Mouse (Mus musculus) retina, embryonic 14.5 days (tissue): Measurements from ENCODE around the gene Mrpl55.

ENCODE experiments used
- DNase-seq: peaks from one replicate; pipeline ENCODE4 v3.0.0-alpha.2; 2015; ENCODE audit warnings: low spot score

Gene Mrpl55

GRCm38 (mm10) chr11:59202081-59202995 lies at the start of gene Mrpl55:
Gene Mrpl55, plus strand, starts transcription at chr11:59202486.
- DNase-seq = peak; percentile 92

GRCm38 (mm10) chr11:59154220-59154619 lies 48.1 kb upstream of the Mrpl55 start:
- no peak for DNase-seq

- DNase-seq = no peak
Measured at GRCm38 (mm10) chr11:59155900-59156299, 46.4 kb upstream of the Mrpl55 start.

- no peak for DNase-seq
Measured at GRCm38 (mm10) chr11:59159099-59159498, 43.2 kb upstream of the Mrpl55 start.

DNA sequence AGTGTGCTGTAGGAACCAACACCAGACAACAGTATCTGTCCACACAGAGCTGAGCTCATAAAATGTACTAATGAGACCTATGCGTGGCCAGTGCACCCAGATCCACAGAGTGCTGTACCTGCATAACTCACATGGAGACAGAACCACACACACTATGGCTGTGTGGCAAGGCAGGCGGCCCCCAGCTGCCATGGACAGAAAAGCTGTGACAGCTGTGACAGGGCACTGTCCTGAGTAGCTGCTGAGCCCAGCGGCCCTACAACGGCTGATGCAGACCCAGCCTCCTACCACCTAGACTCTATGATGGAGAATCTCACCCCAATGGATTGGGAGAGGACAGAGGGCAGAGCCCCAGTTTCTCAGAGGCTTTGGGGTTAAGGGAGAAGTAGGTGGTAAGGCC lies 42.7 kb upstream of the Mrpl55 start:
- no peak for DNase-seq

GRCm38 (mm10) chr11:59161398-59161797 lies 40.9 kb upstream of the Mrpl55 start:
- DNase-seq = peak; percentile 13

DNA sequence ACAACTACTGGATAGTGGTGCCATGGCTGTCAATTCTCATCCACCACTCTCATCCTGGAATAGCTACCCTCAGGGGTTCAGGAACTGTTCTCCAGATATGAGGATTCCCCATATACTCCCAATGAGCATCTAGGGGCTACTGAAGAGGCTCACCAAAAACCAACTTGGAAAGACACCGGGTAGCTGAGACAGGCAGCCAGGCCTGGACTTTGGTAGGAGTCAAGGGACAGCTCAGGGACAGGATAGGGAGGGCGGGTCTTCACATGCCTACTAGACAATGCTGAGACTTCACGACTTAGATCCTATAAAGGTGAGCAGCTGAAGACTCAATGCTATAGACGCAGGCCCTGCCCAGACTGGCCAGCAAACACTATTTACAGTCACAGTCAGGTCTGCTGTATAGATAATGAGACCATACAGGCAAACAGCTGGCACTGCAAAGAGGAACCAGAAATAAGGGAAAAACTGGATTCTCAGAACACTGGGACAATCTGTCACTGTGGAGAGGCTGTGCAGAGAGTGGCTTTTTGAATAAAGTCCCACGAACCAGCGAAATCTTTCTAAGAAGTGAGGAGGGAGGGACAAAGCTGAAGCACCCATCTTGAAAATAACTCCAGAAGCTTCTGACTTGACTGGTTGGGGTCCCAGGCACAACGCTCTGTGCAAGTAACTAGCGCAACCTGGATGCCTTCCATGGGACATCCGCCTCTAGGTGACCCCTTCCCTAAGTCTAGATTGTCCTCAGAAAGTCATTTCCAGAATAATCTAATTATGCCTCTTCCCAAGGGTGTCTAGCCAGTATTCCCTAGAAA lies 39.6 kb upstream of the Mrpl55 start:
- no peak for DNase-seq

DNA sequence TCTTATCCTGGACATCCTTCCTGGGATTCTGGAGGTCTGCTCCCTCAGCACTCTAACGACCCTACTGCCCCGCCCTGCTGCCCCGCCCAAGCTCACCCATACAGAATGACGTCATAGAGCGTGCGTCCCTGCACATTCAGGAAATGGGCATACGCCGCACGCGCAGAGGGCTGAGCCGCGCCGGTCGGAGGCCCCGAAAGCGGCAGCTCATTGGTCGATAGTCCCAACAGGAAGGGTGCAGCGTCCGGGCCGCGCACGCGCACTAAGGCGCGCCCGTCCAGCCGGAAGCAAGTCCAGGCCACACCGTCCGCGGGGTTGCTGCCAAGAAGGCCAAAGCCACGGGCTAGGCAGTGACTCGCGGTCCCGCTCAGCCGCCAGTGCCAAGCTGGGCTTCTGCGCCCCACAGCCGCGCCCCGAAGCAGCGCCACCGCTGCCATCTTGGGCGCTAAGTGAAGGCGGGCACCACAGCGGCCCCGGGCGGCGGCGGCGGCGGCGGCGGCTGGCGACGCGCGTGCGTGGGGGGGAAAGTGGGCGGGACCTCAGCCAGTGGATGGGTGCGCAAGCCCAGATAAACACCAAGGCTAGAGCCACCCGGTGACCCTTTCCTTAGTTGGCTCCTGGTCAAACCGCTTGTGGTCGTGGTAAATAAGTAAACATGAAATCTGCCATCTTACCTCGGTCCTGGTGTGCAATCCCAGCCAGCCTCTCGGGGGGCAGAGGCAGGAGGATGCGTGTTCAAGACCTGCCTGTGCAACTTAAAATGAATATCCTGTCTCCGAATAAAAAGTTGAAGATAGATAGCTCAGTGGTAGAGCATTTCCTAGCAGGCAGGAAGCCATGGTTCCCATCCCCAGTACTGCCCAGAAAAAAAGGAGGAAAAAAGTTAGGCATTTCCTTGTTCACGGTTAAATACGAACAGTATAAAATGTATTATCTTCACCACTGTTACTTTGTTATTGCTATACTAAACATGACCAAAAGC lies 38.7 kb upstream of the Mrpl55 start, which contains the start of gene Iba57:
Gene Iba57, minus strand, starts transcription at position 485 of the 982 bp plus-strand sequence.
- peak; percentile 98 for DNase-seq

DNA sequence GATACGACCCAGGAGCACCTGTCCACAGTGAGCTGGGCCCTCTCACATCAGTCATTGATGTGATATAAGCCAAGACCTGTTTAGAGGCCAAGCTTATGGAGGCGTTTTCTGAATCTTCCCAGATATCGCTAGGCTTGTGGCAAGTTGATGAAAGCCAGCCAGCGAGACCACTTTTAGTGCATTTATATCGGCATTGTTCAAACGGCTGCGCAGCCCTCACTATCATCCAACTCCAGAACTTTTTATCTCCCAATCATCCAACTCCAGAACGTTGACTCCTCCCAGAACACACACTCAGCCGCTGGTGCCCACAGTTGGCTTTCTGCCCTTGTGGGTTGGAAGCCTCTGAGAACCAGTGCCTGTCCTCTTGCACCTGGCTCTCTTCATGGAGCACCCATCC lies 37.9 kb upstream of the Mrpl55 start:
- DNase-seq = no peak

GRCm38 (mm10) chr11:59165616-59166241 lies 36.6 kb upstream of the Mrpl55 start:
- no peak for DNase-seq

DNA sequence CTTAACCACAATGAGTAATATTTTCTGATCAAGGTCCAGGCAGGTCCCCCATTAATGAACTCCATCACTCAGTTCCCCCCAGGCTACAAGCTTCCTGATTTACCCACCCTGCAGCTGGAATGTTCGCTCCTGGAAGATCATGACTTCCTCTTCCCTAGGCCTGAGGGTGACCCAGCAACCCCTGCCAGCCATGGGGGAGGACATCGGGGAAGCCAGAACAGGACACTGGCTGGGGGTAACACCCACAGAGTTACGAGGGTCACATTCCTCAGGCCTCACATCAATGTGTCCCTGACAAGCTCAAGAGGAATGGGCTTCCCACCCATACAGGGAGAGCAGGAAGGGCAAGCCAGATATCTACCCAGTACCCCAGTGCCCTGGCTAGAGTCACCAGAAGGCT lies 32.5 kb upstream of the Mrpl55 start:
- DNase-seq = no peak

DNA sequence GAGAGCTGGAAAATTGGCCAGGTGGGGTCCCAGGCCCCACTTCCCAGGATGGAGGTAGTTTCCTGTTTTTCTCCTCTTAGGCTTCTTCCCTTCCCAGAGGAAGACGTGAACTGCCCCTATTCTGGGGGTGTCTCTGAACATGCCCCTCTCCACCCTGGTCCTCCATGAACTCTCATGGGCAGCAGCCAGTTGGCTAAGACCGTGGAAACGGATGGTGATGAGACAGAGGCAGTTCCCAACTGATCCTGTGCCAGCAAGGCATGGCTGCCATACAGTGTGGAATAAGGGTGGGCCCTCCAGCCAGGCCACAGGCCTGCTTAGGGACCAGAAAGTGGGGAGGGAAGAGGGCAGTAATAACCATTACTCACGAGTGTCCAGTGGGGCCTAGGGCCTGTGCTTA lies 31.7 kb upstream of the Mrpl55 start:
- DNase-seq = no peak

DNA sequence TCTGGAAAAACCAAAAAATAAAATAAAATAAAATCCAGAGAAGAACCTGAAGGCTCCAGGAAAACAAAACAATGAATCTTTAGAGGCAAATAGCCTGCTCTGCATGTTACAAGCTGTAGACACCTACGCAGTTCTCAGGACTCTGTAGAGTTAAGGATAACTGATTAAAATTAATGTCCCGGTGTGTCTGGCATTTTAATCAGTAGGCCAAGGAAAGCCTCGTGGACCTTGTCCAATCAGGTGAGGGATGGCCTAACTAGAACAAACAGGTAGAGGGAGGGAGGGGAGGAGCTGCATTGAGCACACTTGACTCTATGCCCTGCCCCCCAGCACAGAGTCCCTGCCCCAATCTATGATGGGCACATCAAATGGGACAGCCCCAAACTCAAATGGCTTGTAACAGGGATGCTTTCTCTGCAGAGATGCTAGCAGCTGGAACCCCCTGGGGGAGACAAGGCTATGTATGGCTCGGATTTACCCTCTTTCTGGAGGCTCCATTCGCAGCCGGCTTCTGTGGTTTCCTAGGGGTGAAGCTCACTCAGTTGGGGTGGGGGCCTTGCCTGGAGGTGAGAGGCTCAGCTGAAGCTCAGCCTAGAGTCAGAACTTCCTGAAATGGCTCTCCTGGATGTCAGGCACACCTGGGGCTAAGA lies 28.0 kb upstream of the Mrpl55 start:
- DNase-seq = no peak

- no peak for DNase-seq
Measured at GRCm38 (mm10) chr11:59176475-59176874, 25.8 kb upstream of the Mrpl55 start.

- DNase-seq = no peak
Measured at GRCm38 (mm10) chr11:59176921-59177320, 25.4 kb upstream of the Mrpl55 start.

- no peak for DNase-seq
Measured at GRCm38 (mm10) chr11:59182864-59183331, 19.4 kb upstream of the Mrpl55 start, which contains the start of gene Gjc2. Gene Gjc2, minus strand, starts transcription at chr11:59183213.

DNA sequence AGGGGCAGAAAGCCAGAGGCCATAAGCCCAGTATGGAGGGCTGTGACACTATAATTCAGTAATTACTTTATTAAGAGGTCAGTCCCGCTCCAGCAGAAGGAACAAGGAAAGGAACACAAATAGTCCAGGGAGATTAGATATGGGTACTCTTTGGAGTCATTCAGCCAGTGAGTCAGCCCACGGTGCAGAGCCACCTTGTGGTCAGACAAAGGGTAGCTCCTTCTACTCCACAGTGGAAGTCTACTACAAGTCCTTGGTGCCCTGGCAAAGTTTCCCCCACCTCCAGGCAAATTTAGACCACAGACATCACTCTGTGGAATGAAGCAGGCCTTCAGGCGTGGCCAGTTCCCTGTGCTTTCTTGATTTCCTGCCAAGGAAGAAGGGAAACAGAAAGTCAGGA lies 18.5 kb upstream of the Mrpl55 start:
- peak; percentile 67 for DNase-seq

GRCm38 (mm10) chr11:59185490-59185889 lies 16.8 kb upstream of the Mrpl55 start:
- DNase-seq = no peak

- no peak for DNase-seq
Measured at GRCm38 (mm10) chr11:59187706-59188105, 14.6 kb upstream of the Mrpl55 start.
